Mouse (Mus musculus): ENCODE data around the gene Tram2. TPM values are rescaled to one million over a fixed set of nuclear protein-coding genes. Genes with fewer than 3 reads are reported as not detected.

Gene Tram2
- polyA plus RNA-seq, 1 experiment from 2014 or later = 4.8 TPM

GRCm38 (mm10) chr1:21048402-21048801, 30.6 kb downstream of the Tram2 start:
- 42% methylated on average over 8 of the region's 8 CpGs for WGBS
- Histone ChIP-seq H3K27me3 (ENCODE audit: control insufficient read depth, insufficient read depth, low read length) (no peaks in the 10 kb centered on the region), H3K9ac (ENCODE audit: low read length) (no peak overlapping the region), H3K36me3 (ENCODE audit: control insufficient read depth, insufficient read depth, low read length) (no peaks in the 10 kb centered on the region), H3K4me3 (ENCODE audit: control insufficient read depth in 1 of 2, insufficient read depth in 1 of 2, low read depth in 1 of 2, low read length in 2 of 2) (no peak overlapping the region), H3K4me1 (ENCODE audit: control insufficient read depth in 2 of 2, insufficient read depth in 2 of 2, low read length in 2 of 2) (peaks cover 26 to 38% of the 10 kb centered on the region in 2 experiments), H3K9me3 (ENCODE audit: control insufficient read depth, low read length) (no peaks in the 10 kb centered on the region), H3K4me2 (ENCODE audit: low read length) (no peak overlapping the region), H3K27ac (replicated peaks in 1 of 2; ENCODE audit: control insufficient read depth in 1 of 2, insufficient read depth in 1 of 2, low read depth in 2 of 2, low read length in 2 of 2) (no peak overlapping the region)
- no peak for ATAC-seq (ENCODE audit: insufficient number of reproducible peaks, insufficient read depth, low FRiP score, low read depth)

DNA sequence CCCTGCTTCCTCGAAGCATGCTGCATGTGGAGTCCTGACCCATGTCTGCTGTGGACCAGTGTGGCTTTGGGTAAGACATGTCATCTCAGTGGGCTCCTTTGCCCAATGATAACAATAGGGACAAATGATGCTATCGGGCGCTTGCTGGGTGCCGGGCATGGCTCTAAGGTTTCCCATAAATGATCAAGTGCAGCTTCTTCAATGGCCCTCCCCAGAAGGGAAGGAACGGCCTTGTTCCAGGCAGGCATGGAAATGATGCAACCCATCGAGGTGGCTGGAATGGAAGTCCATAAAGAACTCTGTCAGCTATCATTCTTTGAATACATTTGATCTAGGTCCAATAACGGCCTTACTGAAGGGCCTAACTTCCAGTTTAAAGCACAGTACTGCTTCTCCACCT, 36.6 kb downstream of the Tram2 start:
- Histone ChIP-seq H3K27ac (replicated peaks in 1 of 2; ENCODE audit: control insufficient read depth in 1 of 2, insufficient read depth in 1 of 2, low read depth in 2 of 2, low read length in 2 of 2) (no peak overlapping the region), H3K4me2 (ENCODE audit: low read length) (no peak overlapping the region), H3K9me3 (ENCODE audit: control insufficient read depth, low read length) (no peaks in the 10 kb centered on the region), H3K4me3 (ENCODE audit: control insufficient read depth in 1 of 2, insufficient read depth in 1 of 2, low read depth in 1 of 2, low read length in 2 of 2) (no peak overlapping the region), H3K27me3 (ENCODE audit: control insufficient read depth, insufficient read depth, low read length) (no peaks in the 10 kb centered on the region), H3K9ac (ENCODE audit: low read length) (no peak overlapping the region), H3K36me3 (ENCODE audit: control insufficient read depth, insufficient read depth, low read length) (0 out of 2 replicates have a peak, but pooled peaks cover 2% of the 10 kb centered on the region), H3K4me1 (ENCODE audit: control insufficient read depth in 2 of 2, insufficient read depth in 2 of 2, low read length in 2 of 2) (peaks cover 7 to 11% of the 10 kb centered on the region in 2 experiments)
- ATAC-seq (ENCODE audit: insufficient number of reproducible peaks, insufficient read depth, low FRiP score, low read depth) = no peak
- WGBS = 89% methylated on average over 7 of the region's 7 CpGs

- H3K4me2 ChIP-seq (ENCODE audit: low read length) = no peak overlapping the region
- ATAC-seq (ENCODE audit: insufficient number of reproducible peaks, insufficient read depth, low FRiP score, low read depth) = peak; percentile 64; the same call in 1 of the 2 replicates
- 27% methylated on average over 7 of the region's 7 CpGs for WGBS
- H3K4me1 ChIP-seq (ENCODE audit: control insufficient read depth in 2 of 2, insufficient read depth in 2 of 2, low read length in 2 of 2) = peaks cover 7 to 11% of the 10 kb centered on the region in 2 experiments
- H3K9me3 ChIP-seq (ENCODE audit: control insufficient read depth, low read length) = no peaks in the 10 kb centered on the region
- H3K4me3 ChIP-seq (ENCODE audit: control insufficient read depth in 1 of 2, insufficient read depth in 1 of 2, low read depth in 1 of 2, low read length in 2 of 2) = no peak overlapping the region
- H3K9ac ChIP-seq (ENCODE audit: low read length) = no peak overlapping the region
- H3K27ac ChIP-seq (replicated peaks in 1 of 2; ENCODE audit: control insufficient read depth in 1 of 2, insufficient read depth in 1 of 2, low read depth in 2 of 2, low read length in 2 of 2) = peak overlapping the region in 1 of 2 experiments; percentile 10; a peak in 1 of 4 replicates
- 0 out of 2 replicates have a peak, but pooled peaks cover 7% of the 10 kb centered on the region for H3K36me3 ChIP-seq (ENCODE audit: control insufficient read depth, insufficient read depth, low read length)
- no peaks in the 10 kb centered on the region for H3K27me3 ChIP-seq (ENCODE audit: control insufficient read depth, insufficient read depth, low read length)
Measured at GRCm38 (mm10) chr1:21040610-21041326, 38.3 kb downstream of the Tram2 start.

DNA sequence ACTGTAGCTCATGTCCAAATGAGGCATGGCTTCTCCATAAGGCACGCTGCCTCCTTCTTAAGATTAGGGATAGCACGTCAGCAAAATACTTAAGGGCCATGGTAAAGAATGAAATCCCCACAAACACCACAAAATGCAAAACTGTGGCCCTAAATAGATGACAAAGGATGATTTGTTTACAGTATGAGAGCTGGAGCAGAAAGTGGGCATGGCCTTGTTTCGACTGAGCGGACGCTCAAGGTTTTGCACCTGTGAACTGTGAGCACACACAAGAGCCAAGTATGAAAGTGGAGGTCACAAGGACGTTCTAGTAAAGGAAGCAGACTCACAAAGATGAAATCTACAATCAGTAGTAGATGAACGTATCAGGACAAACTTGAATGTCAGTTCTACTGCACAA, 38.9 kb downstream of the Tram2 start:
- Histone ChIP-seq H3K4me2 (ENCODE audit: low read length) (no peak overlapping the region), H3K9ac (ENCODE audit: low read length) (no peak overlapping the region), H3K36me3 (ENCODE audit: control insufficient read depth, insufficient read depth, low read length) (peaks cover 8% of the 10 kb centered on the region; the same call in 1 of the 2 replicates), H3K27me3 (ENCODE audit: control insufficient read depth, insufficient read depth, low read length) (no peaks in the 10 kb centered on the region), H3K27ac (replicated peaks in 1 of 2; ENCODE audit: control insufficient read depth in 1 of 2, insufficient read depth in 1 of 2, low read depth in 2 of 2, low read length in 2 of 2) (no peak overlapping the region), H3K9me3 (ENCODE audit: control insufficient read depth, low read length) (no peaks in the 10 kb centered on the region), H3K4me1 (ENCODE audit: control insufficient read depth in 2 of 2, insufficient read depth in 2 of 2, low read length in 2 of 2) (peaks cover 7 to 11% of the 10 kb centered on the region in 2 experiments), H3K4me3 (ENCODE audit: control insufficient read depth in 1 of 2, insufficient read depth in 1 of 2, low read depth in 1 of 2, low read length in 2 of 2) (no peak overlapping the region)
- no peak for ATAC-seq (ENCODE audit: insufficient number of reproducible peaks, insufficient read depth, low FRiP score, low read depth)
- 90% methylated on average over 7 of the region's 7 CpGs for WGBS

- Histone ChIP-seq H3K4me1 (ENCODE audit: control insufficient read depth in 2 of 2, insufficient read depth in 2 of 2, low read length in 2 of 2) (peaks cover 7 to 11% of the 10 kb centered on the region in 2 experiments), H3K36me3 (ENCODE audit: control insufficient read depth, insufficient read depth, low read length) (peaks cover 14% of the 10 kb centered on the region; the same call in 1 of the 2 replicates), H3K4me3 (ENCODE audit: control insufficient read depth in 1 of 2, insufficient read depth in 1 of 2, low read depth in 1 of 2, low read length in 2 of 2) (no peak overlapping the region), H3K4me2 (ENCODE audit: low read length) (no peak overlapping the region), H3K9ac (ENCODE audit: low read length) (no peak overlapping the region), H3K9me3 (ENCODE audit: control insufficient read depth, low read length) (no peaks in the 10 kb centered on the region), H3K27me3 (ENCODE audit: control insufficient read depth, insufficient read depth, low read length) (no peaks in the 10 kb centered on the region), H3K27ac (replicated peaks in 1 of 2; ENCODE audit: control insufficient read depth in 1 of 2, insufficient read depth in 1 of 2, low read depth in 2 of 2, low read length in 2 of 2) (no peak overlapping the region)
- no peak for ATAC-seq (ENCODE audit: insufficient number of reproducible peaks, insufficient read depth, low FRiP score, low read depth)
- 92% methylated on average over 3 of the region's 3 CpGs for whole genome bisulfite sequencing
Measured at GRCm38 (mm10) chr1:21039564-21039963, 39.5 kb downstream of the Tram2 start.

DNA sequence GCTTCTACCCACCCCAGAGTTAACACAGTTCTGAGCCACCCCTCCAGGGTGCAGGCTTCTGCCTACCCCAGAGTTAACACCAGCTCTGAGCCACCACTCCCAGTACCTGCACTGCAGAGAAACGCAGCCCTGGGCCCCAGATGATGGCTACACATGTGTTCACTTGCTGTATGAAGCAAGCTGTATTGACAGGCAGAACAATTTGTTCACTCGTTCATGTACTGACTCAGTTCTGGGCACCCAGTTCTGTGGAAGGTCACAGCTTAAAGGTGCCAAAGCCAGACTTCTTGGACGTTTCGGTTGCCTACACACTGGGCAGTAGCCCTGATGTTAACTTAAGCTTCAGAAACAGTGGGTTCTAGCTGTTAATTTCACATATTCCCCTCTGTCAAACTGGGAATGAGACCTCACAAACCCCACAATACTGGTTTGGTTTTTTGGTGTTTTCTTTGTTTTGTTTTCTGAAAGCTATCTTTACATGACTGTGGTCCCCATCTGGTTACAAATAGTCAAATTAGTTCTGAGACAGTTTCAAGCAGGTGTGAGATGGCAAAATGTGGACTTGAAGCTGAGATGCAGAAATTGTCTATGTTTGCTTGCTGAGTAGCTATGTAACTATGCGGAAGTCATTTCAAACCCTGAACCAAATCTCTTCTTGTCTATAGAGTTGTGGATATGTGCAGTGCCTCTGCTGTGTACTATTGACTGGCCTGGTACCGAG, 41.0 kb downstream of the Tram2 start:
- Histone ChIP-seq H3K4me1 (ENCODE audit: control insufficient read depth in 2 of 2, insufficient read depth in 2 of 2, low read length in 2 of 2) (peaks cover 7 to 11% of the 10 kb centered on the region in 2 experiments), H3K4me3 (ENCODE audit: control insufficient read depth in 1 of 2, insufficient read depth in 1 of 2, low read depth in 1 of 2, low read length in 2 of 2) (no peak overlapping the region), H3K9ac (ENCODE audit: low read length) (no peak overlapping the region), H3K27ac (replicated peaks in 1 of 2; ENCODE audit: control insufficient read depth in 1 of 2, insufficient read depth in 1 of 2, low read depth in 2 of 2, low read length in 2 of 2) (no peak overlapping the region), H3K4me2 (ENCODE audit: low read length) (no peak overlapping the region), H3K9me3 (ENCODE audit: control insufficient read depth, low read length) (no peaks in the 10 kb centered on the region), H3K27me3 (ENCODE audit: control insufficient read depth, insufficient read depth, low read length) (no peaks in the 10 kb centered on the region), H3K36me3 (ENCODE audit: control insufficient read depth, insufficient read depth, low read length) (peaks cover 12% of the 10 kb centered on the region; the same call in 1 of the 2 replicates)
- WGBS = 80% methylated on average over 6 of the region's 6 CpGs
- no peak for ATAC-seq (ENCODE audit: insufficient number of reproducible peaks, insufficient read depth, low FRiP score, low read depth)

- WGBS = 80% methylated on average over 6 of the region's 6 CpGs
- no peak for ATAC-seq (ENCODE audit: insufficient number of reproducible peaks, insufficient read depth, low FRiP score, low read depth)
Measured at GRCm38 (mm10) chr1:21035878-21036277, 43.2 kb downstream of the Tram2 start.

More at GRCm38 (mm10) chr1:21035878-21036277, 43.2 kb downstream of the Tram2 start:
- Histone ChIP-seq H3K27me3 (ENCODE audit: control insufficient read depth, insufficient read depth, low read length) (no peaks in the 10 kb centered on the region), H3K27ac (replicated peaks in 1 of 2; ENCODE audit: control insufficient read depth in 1 of 2, insufficient read depth in 1 of 2, low read depth in 2 of 2, low read length in 2 of 2) (no peak overlapping the region), H3K9ac (ENCODE audit: low read length) (no peak overlapping the region), H3K4me2 (ENCODE audit: low read length) (no peak overlapping the region), H3K36me3 (ENCODE audit: control insufficient read depth, insufficient read depth, low read length) (peaks cover 11% of the 10 kb centered on the region; the same call in 1 of the 2 replicates), H3K9me3 (ENCODE audit: control insufficient read depth, low read length) (no peaks in the 10 kb centered on the region), H3K4me3 (ENCODE audit: control insufficient read depth in 1 of 2, insufficient read depth in 1 of 2, low read depth in 1 of 2, low read length in 2 of 2) (no peak overlapping the region), H3K4me1 (ENCODE audit: control insufficient read depth in 2 of 2, insufficient read depth in 2 of 2, low read length in 2 of 2) (peaks cover 3% of the 10 kb centered on the region in 2 experiments)

Measured in heart, embryonic 14.5 days (tissue).